Mouse (Mus musculus): ENCODE data around the gene Klhl7.

DNA sequence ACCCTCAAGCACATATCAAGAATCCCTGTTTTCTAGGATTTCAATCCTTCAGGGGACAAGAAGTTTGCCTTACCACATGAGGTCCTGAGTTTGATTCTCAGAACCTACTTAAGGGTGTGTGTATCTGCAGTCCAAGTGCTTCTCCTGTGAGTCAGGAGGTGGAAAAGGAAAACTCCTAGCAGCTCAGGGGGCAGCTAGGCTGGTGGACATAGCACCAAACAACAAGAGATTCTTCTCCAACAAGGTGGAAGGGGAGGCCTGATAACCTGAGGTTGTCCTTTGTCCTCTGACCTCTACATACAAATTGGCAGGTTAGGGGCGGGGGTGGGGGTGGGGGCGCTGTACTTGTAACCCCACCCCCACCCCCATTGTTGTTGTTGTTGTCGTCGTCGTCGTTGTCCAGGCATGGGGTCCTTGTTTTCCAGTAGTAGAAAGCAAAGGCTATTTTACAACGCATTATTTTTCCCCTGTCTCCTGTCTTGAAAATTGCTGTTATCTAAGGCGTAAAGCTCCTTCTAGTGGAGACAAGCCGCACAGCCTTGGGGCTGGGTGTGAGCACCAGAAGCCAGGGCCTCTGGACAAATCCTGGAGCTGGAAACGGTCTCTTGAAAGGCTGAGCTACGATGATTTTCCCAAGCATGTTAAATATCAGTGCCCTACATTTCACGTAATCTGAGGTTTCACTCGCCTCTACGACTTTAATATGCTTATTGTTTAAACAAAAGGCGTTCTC is 23.3 kb upstream of the Klhl7 start:
- TF ChIP-seq GATA1 (IDR thresholded peaks at IDR 0.05; ENCODE audit: borderline replicate concordance, low read length) = no peak
- no peak for TF ChIP-seq FLI1 (IDR thresholded peaks at IDR 0.05; ENCODE audit: low read length)
